Mouse (Mus musculus) myocyte (in vitro differentiated cells): Measurements from ENCODE around the gene Mdm2. TPM values are rescaled to one million over a fixed set of nuclear protein-coding genes. Genes with fewer than 3 reads are reported as not detected.

Experiments
- H3K27me3 ChIP-seq: one replicate; pipeline ENCODE4 v1.6.1; 2011; ENCODE audit not compliant: control insufficient read depth, insufficient read depth, insufficient read length
- H3K36me3 ChIP-seq: one replicate; pipeline ENCODE4 v1.6.1; 2011; ENCODE audit not compliant: control insufficient read depth, insufficient read depth
- H3K4me2 ChIP-seq: one replicate; pipeline ENCODE4 v1.6.1; 2011; ENCODE audit warnings: low read depth, control low read depth
- H3K4me3 ChIP-seq: one replicate; pipeline ENCODE4 v1.5.1; 2011; ENCODE audit warnings: mild to moderate bottlenecking, control low read depth, moderate library complexity
- H3K79me2 ChIP-seq: one replicate; pipeline ENCODE4 v1.6.1; 2011; ENCODE audit not compliant: control insufficient read depth, insufficient read depth
- H3ac ChIP-seq: one replicate; pipeline ENCODE4 v1.6.1; 2011; ENCODE audit not compliant: control insufficient read depth, insufficient read length
- CEBPB ChIP-seq: IDR thresholded peaks from 2 replicates; pipeline ENCODE4 v1.6.1; 2011; ENCODE audit warnings: mild to moderate bottlenecking, moderate library complexity; ENCODE audit not compliant: poor library complexity, insufficient read depth, severe bottlenecking
- E2F4 ChIP-seq: IDR thresholded peaks from one replicate; pipeline ENCODE4 v1.6.1; 2011; ENCODE audit warnings: mild to moderate bottlenecking, control low read depth, moderate library complexity; ENCODE audit not compliant: insufficient read depth
- MAX ChIP-seq: IDR thresholded peaks from one replicate; pipeline ENCODE4 v1.6.1; 2011; ENCODE audit warnings: low read depth, mild to moderate bottlenecking, control low read depth
- MYOD1 ChIP-seq, 3 experiments: IDR thresholded peaks; one replicate each; pipeline ENCODE4 v1.6.1; 2011; ENCODE audit warnings: control low read depth in 2 of 3, low read depth in 2 of 3, mild to moderate bottlenecking in 2 of 3, moderate library complexity in 1 of 3; ENCODE audit not compliant: insufficient read length in 2 of 3, control insufficient read depth in 1 of 3
- MYOG ChIP-seq, 3 experiments: IDR thresholded peaks; one replicate each; pipeline ENCODE4 v1.6.1; 2011; ENCODE audit warnings: control low read depth in 2 of 3, low read depth in 2 of 3, mild to moderate bottlenecking in 2 of 3; ENCODE audit not compliant: insufficient read length in 2 of 3, control insufficient read depth in 1 of 3, insufficient read depth in 1 of 3
- POLR2A ChIP-seq: IDR thresholded peaks from one replicate; pipeline ENCODE4 v1.6.1; 2011; ENCODE audit warnings: low read depth, mild to moderate bottlenecking, control low read depth, moderate library complexity; ENCODE audit not compliant: insufficient read length
- POLR2AphosphoS2 ChIP-seq: IDR thresholded peaks from one replicate; pipeline ENCODE4 v1.6.1; 2011; ENCODE audit warnings: low read depth, control low read depth; ENCODE audit not compliant: insufficient read length
- REST ChIP-seq: IDR thresholded peaks from one replicate; pipeline ENCODE4 v1.6.1; 2011; ENCODE audit warnings: mild to moderate bottlenecking, control low read depth, moderate library complexity; ENCODE audit not compliant: insufficient read depth, insufficient read length
- SRF ChIP-seq: IDR thresholded peaks from one replicate; pipeline ENCODE4 v1.6.1; 2011; ENCODE audit warnings: low read depth; ENCODE audit not compliant: control insufficient read depth, insufficient read length
- TCF12 ChIP-seq: IDR thresholded peaks from one replicate; pipeline ENCODE4 v1.6.1; 2011; ENCODE audit warnings: mild to moderate bottlenecking, control low read depth; ENCODE audit not compliant: poor library complexity, insufficient read depth, severe bottlenecking
- TCF3 ChIP-seq: IDR thresholded peaks from one replicate; pipeline ENCODE4 v1.6.1; 2011; ENCODE audit warnings: low read depth, control low read depth; ENCODE audit not compliant: insufficient read length
- USF1 ChIP-seq: IDR thresholded peaks from one replicate; pipeline ENCODE4 v1.6.1; 2011; ENCODE audit warnings: low read depth, mild to moderate bottlenecking, control low read depth, moderate library complexity
- polyA plus RNA-seq: library from polyadenylated mRNA; unstranded; fragments of >200 nt; fragmentation: generic; extraction: Trizol; gene quantifications from one replicate; pipeline ENCODE4 v1.2.1, GENCODE M21; 2012; ENCODE audit warnings: missing spikeins

Gene Mdm2
- polyA plus RNA-seq, 1 experiment, result 23.2 TPM

GRCm38 (mm10) chr10:117749787-117750343 is 39.3 kb upstream of the Mdm2 start:
- Histone ChIP-seq H3ac (no peak overlapping the region), H3K4me2 (no peak overlapping the region), H3K27me3 (no peaks in the 10 kb centered on the region), H3K36me3 (peaks cover 30% of the 10 kb centered on the region), H3K79me2 (peaks cover 7% of the 10 kb centered on the region), H3K4me3 (no peak overlapping the region)
- TF ChIP-seq MAX, result no peak
- no peak for TF ChIP-seq POLR2A
- no peak for TF ChIP-seq REST
- TF ChIP-seq POLR2AphosphoS2, result no peak
- no peak for TF ChIP-seq TCF12
- TF ChIP-seq CEBPB, result no peak
- TF ChIP-seq SRF, result no peak
- TF ChIP-seq E2F4, result no peak
- no peak for TF ChIP-seq MYOG (IDR thresholded peaks at IDR 0.05; ENCODE audit: control insufficient read depth in 1 of 3, insufficient read depth in 1 of 3, insufficient read length in 2 of 3, low read depth in 2 of 3)
- TF ChIP-seq MYOD1 (IDR thresholded peaks at IDR 0.05; ENCODE audit: control insufficient read depth in 1 of 3, insufficient read length in 2 of 3, low read depth in 2 of 3), result no peak
- TF ChIP-seq USF1, result no peak
- TF ChIP-seq TCF3, result no peak

GRCm38 (mm10) chr10:117749050-117749686 is 38.6 kb upstream of the Mdm2 start:
- Histone ChIP-seq H3K27me3 (no peaks in the 10 kb centered on the region), H3K4me3 (no peak overlapping the region), H3K79me2 (peaks cover 10% of the 10 kb centered on the region), H3ac (no peak overlapping the region), H3K4me2 (no peak overlapping the region), H3K36me3 (peaks cover 30% of the 10 kb centered on the region)
- no peak for TF ChIP-seq TCF12
- TF ChIP-seq TCF3, result no peak
- no peak for TF ChIP-seq POLR2A
- TF ChIP-seq E2F4, result no peak
- TF ChIP-seq MYOG (IDR thresholded peaks at IDR 0.05; ENCODE audit: control insufficient read depth in 1 of 3, insufficient read depth in 1 of 3, insufficient read length in 2 of 3, low read depth in 2 of 3), result no peak
- TF ChIP-seq CEBPB, result no peak
- no peak for TF ChIP-seq MYOD1 (IDR thresholded peaks at IDR 0.05; ENCODE audit: control insufficient read depth in 1 of 3, insufficient read length in 2 of 3, low read depth in 2 of 3)
- TF ChIP-seq USF1, result no peak
- no peak for TF ChIP-seq MAX
- TF ChIP-seq SRF, result no peak
- TF ChIP-seq POLR2AphosphoS2, result no peak
- TF ChIP-seq REST, result no peak

GRCm38 (mm10) chr10:117748276-117749049 is 37.9 kb upstream of the Mdm2 start:
- no peak overlapping the region for H3K4me3 ChIP-seq
- H3ac ChIP-seq, result no peak overlapping the region
- peaks cover 10% of the 10 kb centered on the region for H3K79me2 ChIP-seq
- TF ChIP-seq POLR2A (no peak), POLR2AphosphoS2 (no peak), SRF (no peak), MYOG (IDR thresholded peaks at IDR 0.05; ENCODE audit: control insufficient read depth in 1 of 3, insufficient read depth in 1 of 3, insufficient read length in 2 of 3, low read depth in 2 of 3) (no peak), USF1 (no peak), TCF3 (no peak), MYOD1 (IDR thresholded peaks at IDR 0.05; ENCODE audit: control insufficient read depth in 1 of 3, insufficient read length in 2 of 3, low read depth in 2 of 3) (no peak), TCF12 (no peak), REST (no peak), MAX (no peak), E2F4 (no peak), CEBPB (no peak)
- no peak overlapping the region for H3K4me2 ChIP-seq
- peaks cover 30% of the 10 kb centered on the region for H3K36me3 ChIP-seq
- no peaks in the 10 kb centered on the region for H3K27me3 ChIP-seq

GRCm38 (mm10) chr10:117747711-117748110 is 37.2 kb upstream of the Mdm2 start:
- no peak overlapping the region for H3ac ChIP-seq
- peaks cover 10% of the 10 kb centered on the region for H3K79me2 ChIP-seq
- H3K36me3 ChIP-seq, result peaks cover 24% of the 10 kb centered on the region
- TF ChIP-seq CEBPB, result no peak
- no peak for TF ChIP-seq POLR2AphosphoS2
- no peak for TF ChIP-seq TCF3
- TF ChIP-seq MYOD1 (IDR thresholded peaks at IDR 0.05; ENCODE audit: control insufficient read depth in 1 of 3, insufficient read length in 2 of 3, low read depth in 2 of 3), result no peak
- no peak for TF ChIP-seq REST
- no peak for TF ChIP-seq USF1
- TF ChIP-seq POLR2A, result no peak
- no peak overlapping the region for H3K4me2 ChIP-seq
- H3K27me3 ChIP-seq, result no peaks in the 10 kb centered on the region
- no peak overlapping the region for H3K4me3 ChIP-seq
